Mouse (Mus musculus): Measurements from ENCODE around the gene Pygl.

Gene Pygl

GRCm38 (mm10) chr12:70231294-70231693, at the start of gene Pygl:
Pygl (minus strand) TSS chr12:70231488.
- DNase-seq: no peak

GRCm38 (mm10) chr12:70280930-70281329, 49.6 kb upstream of the Pygl start:
- no peak for DNase-seq

DNA sequence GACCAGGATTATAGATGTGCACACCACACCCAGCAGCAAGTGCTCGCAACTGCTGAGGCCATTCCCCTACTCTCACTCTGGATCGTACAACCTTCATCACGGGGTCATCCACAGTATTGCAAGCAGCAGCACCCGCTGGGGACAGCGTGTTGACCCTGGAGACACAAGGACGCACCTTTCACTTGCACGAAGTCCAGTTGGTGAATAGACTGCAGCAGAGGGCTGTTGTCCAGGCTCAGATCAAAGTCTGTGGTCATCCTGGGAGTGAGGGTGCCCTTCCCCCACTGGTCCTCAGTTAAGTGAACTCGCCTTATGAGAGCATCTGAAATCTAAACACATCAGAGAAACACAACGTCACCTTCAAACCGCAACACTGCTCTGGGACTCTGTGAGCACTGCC, 49.1 kb upstream of the Pygl start:
- DNase-seq: no peak

DNA sequence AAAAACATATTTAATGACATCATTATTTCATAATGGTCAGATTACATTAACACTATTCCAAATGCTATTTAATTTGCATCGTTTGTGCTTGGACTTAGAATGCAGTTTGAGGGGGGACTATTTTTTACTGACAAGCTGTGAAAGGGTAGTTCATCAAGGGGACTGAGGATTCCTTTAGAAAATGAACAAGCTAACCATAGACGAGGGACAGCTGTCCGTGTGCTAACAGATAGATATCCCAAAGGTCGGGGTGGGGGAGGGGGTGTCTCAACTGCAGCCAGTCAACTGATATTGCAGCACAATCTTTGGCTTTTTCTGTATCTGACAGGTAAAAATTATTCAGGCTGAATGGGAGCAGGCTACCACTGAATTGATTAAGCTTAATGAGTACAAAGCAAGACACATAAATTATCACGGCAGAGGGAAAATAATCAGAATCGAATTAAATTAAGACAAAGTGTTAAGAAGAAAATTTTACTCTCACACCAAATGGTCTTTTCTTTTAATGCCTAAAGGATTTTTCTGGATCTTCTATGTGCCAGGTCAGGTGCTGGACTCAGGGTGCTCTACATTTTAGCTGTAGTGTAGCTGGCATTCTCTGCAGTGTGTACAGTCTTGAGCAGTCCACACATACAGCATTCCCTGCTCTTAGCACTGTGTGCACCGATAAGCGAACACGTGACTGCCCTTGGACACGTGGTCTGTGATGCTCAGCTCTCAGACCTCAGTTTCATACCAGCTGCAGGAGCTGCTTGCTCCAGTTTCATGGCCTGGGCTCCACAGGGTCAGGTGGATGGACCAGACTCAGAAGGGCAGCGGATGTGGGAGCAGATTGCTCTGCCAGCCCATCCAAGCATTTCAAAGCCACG, 46.0 kb upstream of the Pygl start:
- DNase-seq: no peak

DNA sequence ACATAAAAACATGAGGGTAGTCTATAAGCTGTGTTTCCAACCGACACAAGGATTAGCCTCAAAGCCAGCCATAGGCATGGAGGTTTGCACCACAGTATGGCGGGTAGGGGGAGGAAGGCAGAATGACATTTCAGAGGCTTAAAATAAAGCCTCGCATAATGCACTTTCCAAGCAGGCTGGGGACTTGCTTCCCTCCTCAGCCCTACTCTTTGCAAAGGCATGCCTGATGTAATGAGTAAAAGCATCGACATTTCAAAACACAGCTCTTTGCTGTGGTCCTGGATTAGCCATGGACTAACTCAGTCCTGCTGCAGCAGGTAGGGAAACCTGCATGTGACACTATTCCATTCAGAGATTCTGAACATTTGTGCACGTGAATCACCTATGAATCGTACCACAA, 38.4 kb upstream of the Pygl start:
- no peak for DNase-seq

DNA sequence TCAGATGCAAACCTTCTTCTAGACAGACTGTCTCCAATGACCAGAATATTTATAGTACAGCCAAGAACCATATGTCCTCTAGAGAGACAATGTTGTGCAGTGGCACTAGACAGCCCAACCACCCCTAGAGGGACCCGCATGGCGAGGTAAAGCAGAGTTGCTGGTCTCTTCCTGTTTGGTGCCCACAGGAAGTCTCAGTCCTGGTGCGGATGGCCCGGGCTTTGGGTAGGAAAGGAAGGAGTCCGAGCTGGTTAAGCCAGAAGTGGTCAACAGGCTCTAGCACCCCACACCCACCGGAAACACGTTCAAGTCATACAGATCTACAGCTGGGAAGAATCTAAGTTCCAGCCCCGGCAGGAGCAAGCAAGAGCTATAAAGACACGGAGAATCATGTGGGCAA, 36.0 kb upstream of the Pygl start:
- DNase-seq: no peak

- no peak for DNase-seq
These were observed 35.2 kb upstream of the Pygl start for GRCm38 (mm10) chr12:70266494-70266931.

GRCm38 (mm10) chr12:70263721-70264120, 32.4 kb upstream of the Pygl start:
- no peak for DNase-seq

DNA sequence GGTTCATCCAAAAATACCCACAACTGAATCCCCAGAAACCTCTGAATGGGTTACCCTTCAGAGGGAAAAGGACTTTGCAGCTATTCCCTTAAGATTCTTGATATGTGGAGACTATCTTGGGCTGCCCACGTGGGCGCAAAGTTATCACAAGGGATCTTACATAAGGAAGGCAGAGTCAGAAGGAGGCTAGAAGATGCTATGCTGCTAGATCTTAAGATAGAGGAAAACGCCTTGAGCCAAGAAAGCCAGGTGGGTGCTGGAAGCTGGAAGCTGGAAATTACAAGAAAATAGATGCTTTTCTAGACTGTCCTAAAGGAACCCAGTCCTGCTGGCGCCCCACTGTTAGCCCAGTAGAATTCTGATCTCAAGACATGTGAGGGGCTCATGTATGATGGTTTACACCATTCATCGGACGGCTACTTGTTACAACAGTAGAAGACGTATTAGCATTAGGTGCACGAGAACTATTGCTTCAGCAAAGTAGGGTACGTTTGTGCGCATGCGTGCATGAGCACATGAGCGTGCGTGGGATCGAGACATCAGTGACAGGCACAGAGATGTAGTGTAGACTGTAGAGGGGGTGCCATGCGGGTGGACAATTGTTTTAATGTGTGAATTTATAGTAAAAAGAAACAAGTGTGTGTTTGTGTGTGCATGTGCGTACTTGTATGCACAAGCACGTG, 31.1 kb upstream of the Pygl start:
- no peak for DNase-seq

DNA sequence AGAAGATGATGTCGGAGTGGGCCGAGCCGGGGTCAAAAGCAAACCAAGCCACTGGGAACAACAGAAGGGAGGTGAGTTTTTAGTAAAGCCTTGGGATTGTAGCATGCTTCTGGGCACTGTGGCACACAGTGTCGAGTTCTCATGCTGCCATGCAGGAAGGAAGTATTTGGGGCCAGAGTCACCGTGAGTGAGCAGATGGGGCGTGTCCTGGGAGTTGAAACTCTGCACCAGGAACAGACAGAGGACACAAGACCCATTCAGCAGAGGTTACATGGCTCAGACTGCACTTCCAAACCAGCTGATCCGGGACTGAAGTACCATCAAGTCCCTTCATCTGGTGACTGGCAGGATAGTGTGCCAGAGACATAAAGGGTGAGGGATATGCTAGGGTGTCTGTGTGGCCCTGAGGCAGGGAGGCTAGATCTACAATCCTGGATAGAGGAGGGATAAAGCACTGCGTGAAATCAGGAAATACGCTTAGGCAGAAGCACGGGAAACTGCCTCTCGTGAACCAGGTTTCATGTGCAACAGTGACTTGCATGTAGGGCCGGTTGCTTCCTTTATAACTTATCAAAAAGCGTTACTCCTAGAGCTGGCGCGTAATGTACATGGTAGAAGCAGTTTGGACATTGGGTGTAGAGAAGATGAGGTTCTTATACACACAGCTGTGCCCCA, 20.1 kb upstream of the Pygl start:
- no peak for DNase-seq

DNA sequence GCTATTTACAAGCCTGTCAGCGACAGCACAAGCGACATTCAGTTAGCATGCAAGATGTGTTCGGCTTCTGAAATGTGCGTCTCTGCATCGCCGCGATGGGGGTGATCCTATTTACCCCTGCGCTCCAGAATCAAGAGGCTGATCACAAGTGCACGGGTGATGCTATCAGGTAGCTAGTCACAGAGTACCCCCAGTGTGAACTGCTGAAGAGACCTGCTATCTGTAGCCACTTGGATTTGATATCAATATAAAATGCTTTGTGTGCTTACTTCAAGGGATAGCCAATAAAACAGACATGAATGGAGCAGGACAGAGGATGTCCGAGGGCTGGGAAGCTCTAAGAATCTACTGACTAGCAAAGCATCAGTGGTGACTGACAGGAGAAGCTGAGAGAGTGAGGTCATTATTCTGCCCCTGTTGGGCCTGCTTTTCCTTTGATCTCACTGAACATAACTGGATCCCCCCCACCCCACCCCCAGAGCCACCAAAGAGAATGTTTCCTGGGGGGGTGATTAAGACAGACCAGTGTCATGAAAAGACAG, 18.4 kb upstream of the Pygl start:
- DNase-seq: no peak

- DNase-seq: no peak
These were observed 16.6 kb upstream of the Pygl start for GRCm38 (mm10) chr12:70247683-70248474.

GRCm38 (mm10) chr12:70242550-70242949, 11.3 kb upstream of the Pygl start:
- no peak for DNase-seq

DNA sequence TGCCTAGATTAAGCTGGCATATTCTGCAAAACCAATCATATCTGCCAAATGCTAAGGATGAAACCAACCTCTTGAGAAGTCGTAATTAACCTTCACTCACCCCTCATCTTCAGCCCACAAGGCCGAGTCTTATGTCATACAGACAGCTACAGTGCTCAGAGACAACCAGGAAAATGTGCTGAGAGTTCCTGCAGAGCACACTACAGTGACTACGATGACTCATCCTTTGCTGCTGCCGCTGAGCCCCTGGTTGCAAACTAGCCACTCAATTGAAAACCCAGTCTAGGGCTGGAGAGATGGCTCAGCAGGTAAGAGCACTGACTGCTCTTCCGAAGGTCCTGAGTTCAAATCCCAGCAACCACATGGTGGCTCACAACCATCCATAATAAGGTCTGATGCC, 8.5 kb upstream of the Pygl start:
- DNase-seq: no peak

DNA sequence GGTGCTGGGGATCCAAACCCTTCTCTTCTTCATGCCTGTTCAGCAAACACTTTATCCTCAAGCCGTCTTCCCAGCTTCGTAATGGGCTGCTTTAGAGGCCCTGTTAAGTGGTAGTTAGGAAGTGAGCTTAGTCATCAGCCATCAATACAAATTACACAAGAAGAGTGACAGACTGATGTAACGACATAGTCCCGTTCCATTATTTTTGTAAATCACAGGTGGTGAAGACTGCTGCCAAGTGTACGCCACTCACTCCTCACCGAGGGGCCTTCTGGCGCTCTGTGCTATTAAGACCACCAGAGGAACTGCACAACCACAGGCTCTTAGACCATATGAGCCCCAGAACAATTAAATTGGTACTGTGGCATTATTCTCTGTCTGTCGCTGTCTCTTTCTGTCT, 7.3 kb upstream of the Pygl start:
- DNase-seq: no peak

DNA sequence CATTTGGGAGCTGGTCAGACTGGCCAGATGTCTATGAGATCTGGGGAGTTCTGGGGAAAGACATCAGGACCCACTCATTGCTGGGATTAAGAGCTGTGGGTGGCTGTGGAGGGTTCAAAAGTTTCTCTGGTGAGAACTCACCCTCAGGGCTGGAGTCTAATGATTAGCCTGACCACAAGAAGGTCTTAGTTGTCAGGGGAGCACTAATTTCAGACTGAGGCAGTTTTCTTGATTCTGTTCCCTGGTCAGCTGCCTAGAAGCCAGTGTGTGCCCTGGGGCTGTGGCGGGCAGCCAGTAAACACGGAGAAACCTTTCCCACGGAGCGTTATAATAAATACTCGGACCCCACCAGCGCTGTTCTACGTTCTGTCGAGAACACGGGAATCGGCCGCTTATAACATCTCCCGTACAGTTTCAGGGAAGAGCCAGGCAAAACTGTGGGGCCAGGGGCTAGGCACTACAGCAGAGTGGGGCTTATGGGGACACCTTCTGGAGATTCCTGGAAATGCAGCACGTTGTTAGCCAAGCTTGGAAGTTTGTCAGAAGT, 3.7 kb upstream of the Pygl start:
- peak; percentile 83 for DNase-seq

- peak; percentile 61 for DNase-seq
These were observed 3.1 kb upstream of the Pygl start for GRCm38 (mm10) chr12:70234411-70234810.

DNA sequence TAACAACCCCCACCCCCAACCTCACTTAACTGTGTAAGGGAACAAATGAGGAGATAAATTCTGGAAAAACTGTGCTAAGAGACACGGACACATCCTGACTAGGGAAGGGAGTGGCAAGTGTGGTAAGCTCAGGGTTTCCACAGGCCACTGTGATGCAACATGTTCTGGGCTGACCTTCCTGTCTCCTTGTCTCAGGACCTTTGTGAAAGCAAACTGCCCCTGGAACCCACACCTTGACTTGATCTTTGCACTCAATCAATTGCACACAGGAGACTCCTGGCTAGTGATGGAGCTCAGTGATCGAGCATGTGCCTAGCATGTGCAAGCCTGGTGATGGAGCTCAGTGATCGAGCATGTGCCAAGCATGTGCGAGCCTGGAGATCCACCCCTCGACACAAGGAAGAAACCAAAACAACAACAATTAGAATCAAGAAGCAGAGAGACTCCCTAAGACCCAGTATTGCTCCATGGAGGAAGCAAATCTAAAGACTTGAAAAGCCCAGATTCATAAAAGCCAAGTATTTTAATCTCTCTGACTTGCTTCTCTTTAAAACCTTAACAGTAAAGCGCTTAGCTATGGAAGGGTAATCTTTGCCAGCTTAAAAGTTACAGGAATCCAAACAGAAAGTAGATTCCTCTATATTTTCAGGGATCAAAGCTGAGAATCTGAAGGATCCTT, 2.5 kb upstream of the Pygl start:
- DNase-seq: no peak

DNA sequence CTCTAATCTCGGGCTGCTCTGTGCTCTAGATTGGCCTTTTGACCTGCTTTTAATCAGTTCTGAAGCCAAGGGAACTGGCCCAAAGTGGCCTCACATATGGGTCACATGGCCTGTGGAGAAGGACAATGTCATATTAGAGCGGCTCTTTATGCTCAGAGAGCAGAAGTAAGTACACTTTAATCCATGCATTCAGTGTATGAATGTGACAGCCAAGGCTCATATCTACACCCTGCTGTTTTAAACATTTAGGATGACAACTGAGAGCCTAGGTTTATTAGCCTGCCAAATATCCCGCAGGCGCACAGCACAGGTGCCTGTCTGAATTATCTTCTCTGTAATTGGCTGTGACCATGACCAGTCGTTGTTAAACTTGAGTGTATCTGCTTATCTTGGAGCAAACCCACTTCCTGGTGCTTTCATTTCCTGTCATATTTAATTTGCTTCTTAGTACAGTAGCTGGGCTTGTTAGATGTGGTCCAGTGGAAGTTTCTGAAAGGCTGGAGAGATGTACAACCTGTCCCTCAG, 794 bp upstream of the Pygl start:
- no peak for DNase-seq

DNA sequence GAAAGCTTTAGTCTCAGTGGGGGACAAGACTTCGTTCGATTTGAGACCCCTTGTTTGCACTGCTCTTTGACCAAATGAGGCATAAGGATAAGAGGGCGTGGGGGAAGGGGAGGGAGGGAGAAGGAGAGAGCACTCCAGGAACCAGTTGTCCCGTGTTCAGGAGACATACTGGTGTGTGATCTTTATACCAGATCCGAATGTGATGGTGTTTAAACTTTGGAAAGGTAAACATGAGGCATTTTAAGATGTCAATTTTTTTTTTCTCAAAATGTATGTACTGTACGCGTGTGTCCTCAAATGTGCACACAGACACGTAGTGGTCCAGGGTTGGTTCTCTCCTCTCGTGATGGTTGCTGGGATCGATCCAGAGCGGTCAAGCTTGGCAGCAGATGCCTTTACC, 3.1 kb downstream of the Pygl start:
- no peak for DNase-seq

GRCm38 (mm10) chr12:70227121-70227932, 4.0 kb downstream of the Pygl start:
- DNase-seq: peak; percentile 87

Measured in lung, postnatal 14 days (tissue).